Mouse (Mus musculus): Measurements from ENCODE around the gene Lrrc4c. TPM values are rescaled to one million over a fixed set of nuclear protein-coding genes. Genes with fewer than 3 reads are reported as not detected.

The Lrrc4c gene
- polyA plus RNA-seq, 1 experiment from 2014 or later = 7.6 TPM

- Histone ChIP-seq H3K4me3 (ENCODE audit: low read depth, low read length) (no peak overlapping the region), H3K9ac (replicated peaks; ENCODE audit: low read depth, low read length) (no peak overlapping the region), H3K9me3 (ENCODE audit: control insufficient read depth, low read depth, low read length) (no peaks in the 10 kb centered on the region), H3K27ac (ENCODE audit: low read length) (no peak overlapping the region), H3K36me3 (ENCODE audit: control insufficient read depth, insufficient read depth, low read length) (no peaks in the 10 kb centered on the region), H3K4me1 (ENCODE audit: control insufficient read depth, insufficient read depth, low read length) (no peaks in the 10 kb centered on the region), H3K4me2 (replicated peaks; ENCODE audit: low read depth, low read length) (no peak overlapping the region), H3K27me3 (ENCODE audit: control insufficient read depth, insufficient read depth, low read length) (no peaks in the 10 kb centered on the region)
- WGBS = 68% methylated on average over 6 of the region's 6 CpGs
- no peak for ATAC-seq (ENCODE audit: insufficient number of reproducible peaks, insufficient read depth, low FRiP score, low read depth)
Observed at GRCm38 (mm10) chr2:96475674-96476073, 157.7 kb downstream of the Lrrc4c start.

GRCm38 (mm10) chr2:96499116-96499882, 181.3 kb downstream of the Lrrc4c start:
- H3K27me3 ChIP-seq (ENCODE audit: control insufficient read depth, insufficient read depth, low read length) = no peaks in the 10 kb centered on the region
- 74% methylated on average over 3 of the region's 3 CpGs for WGBS

GRCm38 (mm10) chr2:96504140-96504539, 186.2 kb downstream of the Lrrc4c start:
- no peaks in the 10 kb centered on the region for H3K27me3 ChIP-seq (ENCODE audit: control insufficient read depth, insufficient read depth, low read length)
- H3K9ac ChIP-seq (replicated peaks; ENCODE audit: low read depth, low read length) = no peak overlapping the region
- ATAC-seq (ENCODE audit: insufficient number of reproducible peaks, insufficient read depth, low FRiP score, low read depth) = no peak
- no peak overlapping the region for H3K4me2 ChIP-seq (replicated peaks; ENCODE audit: low read depth, low read length)
- no peaks in the 10 kb centered on the region for H3K4me1 ChIP-seq (ENCODE audit: control insufficient read depth, insufficient read depth, low read length)
- 82% methylated on average over 6 of the region's 6 CpGs for WGBS
- H3K27ac ChIP-seq (ENCODE audit: low read length) = no peak overlapping the region
- H3K9me3 ChIP-seq (ENCODE audit: control insufficient read depth, low read depth, low read length) = no peaks in the 10 kb centered on the region
- H3K4me3 ChIP-seq (ENCODE audit: low read depth, low read length) = no peak overlapping the region
- no peaks in the 10 kb centered on the region for H3K36me3 ChIP-seq (ENCODE audit: control insufficient read depth, insufficient read depth, low read length)

More at GRCm38 (mm10) chr2:96499116-96499882, 181.3 kb downstream of the Lrrc4c start:
- Histone ChIP-seq H3K9ac (replicated peaks; ENCODE audit: low read depth, low read length) (no peak overlapping the region), H3K9me3 (ENCODE audit: control insufficient read depth, low read depth, low read length) (no peaks in the 10 kb centered on the region), H3K27ac (ENCODE audit: low read length) (no peak overlapping the region), H3K36me3 (ENCODE audit: control insufficient read depth, insufficient read depth, low read length) (no peaks in the 10 kb centered on the region), H3K4me1 (ENCODE audit: control insufficient read depth, insufficient read depth, low read length) (no peaks in the 10 kb centered on the region), H3K4me2 (replicated peaks; ENCODE audit: low read depth, low read length) (no peak overlapping the region), H3K4me3 (ENCODE audit: low read depth, low read length) (no peak overlapping the region)
- ATAC-seq (ENCODE audit: insufficient number of reproducible peaks, insufficient read depth, low FRiP score, low read depth) = no peak

GRCm38 (mm10) chr2:96505641-96506040, 187.7 kb downstream of the Lrrc4c start:
- WGBS = 89% methylated on average over 1 of the region's 1 CpGs

GRCm38 (mm10) chr2:96508991-96509390, 191.0 kb downstream of the Lrrc4c start:
- no peak for ATAC-seq (ENCODE audit: insufficient number of reproducible peaks, insufficient read depth, low FRiP score, low read depth)
- Histone ChIP-seq H3K4me3 (ENCODE audit: low read depth, low read length) (no peak overlapping the region), H3K9ac (replicated peaks; ENCODE audit: low read depth, low read length) (no peak overlapping the region), H3K27me3 (ENCODE audit: control insufficient read depth, insufficient read depth, low read length) (no peaks in the 10 kb centered on the region), H3K27ac (ENCODE audit: low read length) (no peak overlapping the region), H3K4me1 (ENCODE audit: control insufficient read depth, insufficient read depth, low read length) (no peaks in the 10 kb centered on the region), H3K36me3 (ENCODE audit: control insufficient read depth, insufficient read depth, low read length) (no peaks in the 10 kb centered on the region), H3K9me3 (ENCODE audit: control insufficient read depth, low read depth, low read length) (no peaks in the 10 kb centered on the region), H3K4me2 (replicated peaks; ENCODE audit: low read depth, low read length) (no peak overlapping the region)
- 55% methylated on average over 1 of the region's 1 CpGs for WGBS

More at GRCm38 (mm10) chr2:96505641-96506040, 187.7 kb downstream of the Lrrc4c start:
- Histone ChIP-seq H3K4me2 (replicated peaks; ENCODE audit: low read depth, low read length) (no peak overlapping the region), H3K4me3 (ENCODE audit: low read depth, low read length) (no peak overlapping the region), H3K27me3 (ENCODE audit: control insufficient read depth, insufficient read depth, low read length) (no peaks in the 10 kb centered on the region), H3K9ac (replicated peaks; ENCODE audit: low read depth, low read length) (no peak overlapping the region), H3K4me1 (ENCODE audit: control insufficient read depth, insufficient read depth, low read length) (no peaks in the 10 kb centered on the region), H3K9me3 (ENCODE audit: control insufficient read depth, low read depth, low read length) (no peaks in the 10 kb centered on the region), H3K36me3 (ENCODE audit: control insufficient read depth, insufficient read depth, low read length) (no peaks in the 10 kb centered on the region), H3K27ac (ENCODE audit: low read length) (no peak overlapping the region)
- no peak for ATAC-seq (ENCODE audit: insufficient number of reproducible peaks, insufficient read depth, low FRiP score, low read depth)

GRCm38 (mm10) chr2:96537469-96537868, 219.5 kb downstream of the Lrrc4c start:
- no peak for ATAC-seq (ENCODE audit: insufficient number of reproducible peaks, insufficient read depth, low FRiP score, low read depth)
- WGBS = 74% methylated on average over 3 of the region's 3 CpGs

GRCm38 (mm10) chr2:96547171-96547570, 229.2 kb downstream of the Lrrc4c start:
- Histone ChIP-seq H3K4me2 (replicated peaks; ENCODE audit: low read depth, low read length) (no peak overlapping the region), H3K4me1 (ENCODE audit: control insufficient read depth, insufficient read depth, low read length) (no peaks in the 10 kb centered on the region), H3K36me3 (ENCODE audit: control insufficient read depth, insufficient read depth, low read length) (no peaks in the 10 kb centered on the region), H3K4me3 (ENCODE audit: low read depth, low read length) (no peak overlapping the region), H3K27ac (ENCODE audit: low read length) (no peak overlapping the region), H3K9ac (replicated peaks; ENCODE audit: low read depth, low read length) (no peak overlapping the region), H3K9me3 (ENCODE audit: control insufficient read depth, low read depth, low read length) (no peaks in the 10 kb centered on the region), H3K27me3 (ENCODE audit: control insufficient read depth, insufficient read depth, low read length) (no peaks in the 10 kb centered on the region)
- WGBS = 91% methylated on average over 1 of the region's 1 CpGs
- ATAC-seq (ENCODE audit: insufficient number of reproducible peaks, insufficient read depth, low FRiP score, low read depth) = no peak

More at GRCm38 (mm10) chr2:96537469-96537868, 219.5 kb downstream of the Lrrc4c start:
- no peak overlapping the region for H3K9ac ChIP-seq (replicated peaks; ENCODE audit: low read depth, low read length)
- H3K4me1 ChIP-seq (ENCODE audit: control insufficient read depth, insufficient read depth, low read length) = no peaks in the 10 kb centered on the region
- no peaks in the 10 kb centered on the region for H3K36me3 ChIP-seq (ENCODE audit: control insufficient read depth, insufficient read depth, low read length)
- H3K4me3 ChIP-seq (ENCODE audit: low read depth, low read length) = no peak overlapping the region
- H3K27me3 ChIP-seq (ENCODE audit: control insufficient read depth, insufficient read depth, low read length) = no peaks in the 10 kb centered on the region
- H3K9me3 ChIP-seq (ENCODE audit: control insufficient read depth, low read depth, low read length) = no peaks in the 10 kb centered on the region
- no peak overlapping the region for H3K4me2 ChIP-seq (replicated peaks; ENCODE audit: low read depth, low read length)
- no peak overlapping the region for H3K27ac ChIP-seq (ENCODE audit: low read length)

GRCm38 (mm10) chr2:96573755-96574154, 255.8 kb downstream of the Lrrc4c start:
- WGBS = 76% methylated on average over 2 of the region's 2 CpGs
- H3K27me3 ChIP-seq (ENCODE audit: control insufficient read depth, insufficient read depth, low read length) = no peaks in the 10 kb centered on the region
- no peak overlapping the region for H3K27ac ChIP-seq (ENCODE audit: low read length)
- no peaks in the 10 kb centered on the region for H3K4me1 ChIP-seq (ENCODE audit: control insufficient read depth, insufficient read depth, low read length)
- no peak for ATAC-seq (ENCODE audit: insufficient number of reproducible peaks, insufficient read depth, low FRiP score, low read depth)
- H3K9me3 ChIP-seq (ENCODE audit: control insufficient read depth, low read depth, low read length) = no peaks in the 10 kb centered on the region
- no peak overlapping the region for H3K9ac ChIP-seq (replicated peaks; ENCODE audit: low read depth, low read length)
- H3K4me2 ChIP-seq (replicated peaks; ENCODE audit: low read depth, low read length) = no peak overlapping the region
- H3K36me3 ChIP-seq (ENCODE audit: control insufficient read depth, insufficient read depth, low read length) = no peaks in the 10 kb centered on the region
- no peak overlapping the region for H3K4me3 ChIP-seq (ENCODE audit: low read depth, low read length)

GRCm38 (mm10) chr2:96577701-96578100, 259.7 kb downstream of the Lrrc4c start:
- 80% methylated on average over 8 of the region's 8 CpGs for WGBS
- Histone ChIP-seq H3K27me3 (ENCODE audit: control insufficient read depth, insufficient read depth, low read length) (no peaks in the 10 kb centered on the region), H3K4me3 (ENCODE audit: low read depth, low read length) (no peak overlapping the region), H3K4me2 (replicated peaks; ENCODE audit: low read depth, low read length) (no peak overlapping the region), H3K9ac (replicated peaks; ENCODE audit: low read depth, low read length) (no peak overlapping the region), H3K4me1 (ENCODE audit: control insufficient read depth, insufficient read depth, low read length) (no peaks in the 10 kb centered on the region), H3K27ac (ENCODE audit: low read length) (no peak overlapping the region), H3K36me3 (ENCODE audit: control insufficient read depth, insufficient read depth, low read length) (no peaks in the 10 kb centered on the region), H3K9me3 (ENCODE audit: control insufficient read depth, low read depth, low read length) (no peaks in the 10 kb centered on the region)
- no peak for ATAC-seq (ENCODE audit: insufficient number of reproducible peaks, insufficient read depth, low FRiP score, low read depth)

Data from stomach, embryonic 14.5 days (tissue).